Mouse (Mus musculus) C3H10T1/2 (cell line): ENCODE results near the gene Slc28a3. TPM values are rescaled to one million over a fixed set of nuclear protein-coding genes. Genes with fewer than 3 reads are reported as not detected.

Experiments
- polyA plus RNA-seq, 2 experiments: library from polyadenylated mRNA; unstranded; fragments of >200 nt; fragmentation: generic; extraction: Trizol; gene quantifications; one replicate each; pipeline ENCODE4 v1.2.1; 2012; ENCODE audit warnings: missing spikeins in 2 of 2

Gene Slc28a3
- under 1 TPM; 0.01 TPM for polyA plus RNA-seq

GRCm38 (mm10) chr13:58610716-58611115 is at the start of gene Slc28a3:
Slc28a3 (minus strand) TSS chr13:58610877.

Other genes with a start within 250 kb of the Slc28a3 start
- gene 2210016F16Rik, start 225.7 kb downstream of the Slc28a3 start, polyA plus RNA-seq: under 1 TPM; 0.01 to 0.17 TPM
- 1 to 10 TPM in 1 of 2 experiments, under 1 TPM in 1; 0.75 to 6.8 TPM for gene Rmi1, start 208.6 kb downstream of the Slc28a3 start, polyA plus RNA-seq
- gene Hnrnpk, start 207.5 kb downstream of the Slc28a3 start, polyA plus RNA-seq: 100 to 1,000 TPM; 111 to 275 TPM
- gene Ntrk2, start 195.7 kb upstream of the Slc28a3 start, polyA plus RNA-seq: under 1 TPM in 1 of 2 experiments, not detected in 1; 0.01 TPM